Mouse (Mus musculus): ENCODE measurements around the gene Atp5d. TPM values are rescaled to one million over a fixed set of nuclear protein-coding genes. Genes with fewer than 3 reads are reported as not detected.

The Atp5d gene
- 217 and 226 TPM in 2 replicates for total RNA-seq (2012; rRNA removed)

DNA sequence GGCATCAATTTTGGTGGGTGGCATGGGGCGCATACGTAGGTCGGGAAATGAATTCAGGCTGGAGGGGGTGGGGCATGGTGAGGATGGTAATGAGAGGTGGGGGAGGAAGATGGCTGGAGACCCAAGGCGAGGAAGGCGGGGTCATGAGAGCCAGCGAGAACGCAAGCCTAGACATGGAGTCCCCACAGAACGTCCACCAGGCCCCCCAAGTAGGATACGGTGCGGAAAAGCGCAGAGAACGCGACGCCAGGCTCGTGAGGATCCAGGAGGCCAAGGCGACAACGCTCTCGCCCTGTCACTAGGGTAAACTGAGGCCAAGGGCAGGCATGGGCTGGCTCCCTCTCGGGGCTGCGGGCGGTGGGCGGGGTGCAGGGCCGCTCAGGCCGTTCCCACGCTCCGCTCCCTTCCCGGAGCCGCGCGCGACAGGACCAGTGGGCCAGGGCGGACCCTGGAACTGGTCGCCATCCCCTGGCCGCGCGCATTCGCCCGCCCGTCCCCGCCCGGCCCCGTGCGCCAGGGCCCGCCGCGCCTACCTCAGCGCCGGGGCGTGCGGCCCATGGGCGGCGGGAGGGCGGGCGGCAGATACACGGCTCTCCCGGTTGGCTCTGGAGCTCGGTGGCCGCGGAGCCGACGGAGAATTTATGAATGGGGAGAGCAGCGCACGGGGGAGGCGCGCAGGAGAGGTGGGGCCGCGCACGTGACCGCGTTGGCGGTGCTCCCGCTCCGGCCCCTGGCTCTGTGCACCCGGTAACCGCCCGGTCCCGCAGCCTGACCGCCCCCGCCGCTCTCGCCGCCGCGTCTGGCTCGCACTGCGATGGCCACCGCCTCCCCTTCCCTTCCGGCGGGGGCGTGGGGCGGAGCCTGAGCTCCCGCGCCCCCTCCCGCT, at the start of gene Atp5d:
TSS of gene Atp5d (plus strand) at position 80 of the 886 bp plus-strand sequence.
- Histone ChIP-seq H3K9ac (ENCODE audit: insufficient read depth, low read depth, low read length, poor library complexity, severe bottlenecking) (peak within 1 kb of the TSS; percentile 83), H3K4me3 (ENCODE audit: insufficient read depth in 1 of 2, low read depth in 1 of 2, low read length in 2 of 2, poor library complexity in 1 of 2, severe bottlenecking in 1 of 2) (peak within 1 kb of the TSS; percentile 71 to 97), H3K4me1 (ENCODE audit: control insufficient read depth in 2 of 2, insufficient read depth in 2 of 2, low read length in 2 of 2, poor library complexity in 1 of 2) (peaks cover 5 to 15% of the 10 kb centered on the region in 2 experiments; a peak in 3 of 4 replicates), H3K27ac (ENCODE audit: insufficient read depth, low read depth, low read length, poor library complexity, severe bottlenecking) (peak within 1 kb of the TSS; percentile 64), H3K36me3 (ENCODE audit: control insufficient read depth, insufficient read depth, low read length, poor library complexity, severe bottlenecking) (peaks cover 23% of the 10 kb centered on the region), H3K9me3 (ENCODE audit: control insufficient read depth, insufficient read depth, low read depth, low read length) (no peaks in the 10 kb centered on the region)
- DNase-seq (ENCODE audit: low read depth, low spot score) = no peak
- 0 out of 2 replicates have a peak, but pooled peaks have one; percentile 17 for TF ChIP-seq HCFC1 (IDR thresholded peaks at IDR 0.05; ENCODE audit: borderline replicate concordance, insufficient read depth, low read length)
- no peak for TF ChIP-seq ZNF384 (IDR thresholded peaks at IDR 0.05; ENCODE audit: low read depth, low read length)
- no peak for TF ChIP-seq MAFK (IDR thresholded peaks at IDR 0.05; ENCODE audit: insufficient read depth, low read depth, low read length)
- TF ChIP-seq CHD2 (IDR thresholded peaks at IDR 0.05; ENCODE audit: low read depth, low read length) = no peak
- no peak for TF ChIP-seq ZC3H11A (IDR thresholded peaks at IDR 0.05; ENCODE audit: borderline replicate concordance, low read depth, low read length)
- in situ Hi-C loops (cut with MboI; ENCODE audit: low sequenced_read_pairs in 2 of 2, unreplicated experiment in 2 of 2) = no loop called here

DNA sequence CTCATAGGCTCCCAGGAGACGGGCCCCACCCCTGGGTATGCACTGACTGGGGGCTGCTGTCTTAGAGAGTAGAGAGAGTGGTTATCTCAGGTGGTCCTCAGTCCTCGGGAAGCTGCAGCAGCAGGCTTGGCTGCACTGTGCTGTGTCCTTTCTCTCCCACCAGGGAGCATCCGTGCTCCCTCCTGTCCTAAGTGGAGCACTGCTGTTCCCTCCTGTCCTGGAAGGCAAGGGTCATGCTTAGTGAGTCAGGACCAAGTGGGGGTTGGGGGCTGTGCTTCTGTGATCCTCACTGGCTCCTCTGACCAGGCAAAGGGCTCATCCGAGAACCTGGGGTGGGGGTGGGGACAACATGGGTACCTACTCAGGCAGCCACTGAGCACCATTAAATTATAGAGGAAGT, 49.3 kb upstream of the Atp5d start:
- Histone ChIP-seq H3K9me3 (ENCODE audit: control insufficient read depth, insufficient read depth, low read depth, low read length) (no peaks in the 10 kb centered on the region), H3K9ac (ENCODE audit: insufficient read depth, low read depth, low read length, poor library complexity, severe bottlenecking) (no peak overlapping the region), H3K4me1 (ENCODE audit: control insufficient read depth in 2 of 2, insufficient read depth in 2 of 2, low read length in 2 of 2, poor library complexity in 1 of 2) (peaks cover 0 to 4% of the 10 kb centered on the region in 2 experiments; a peak in 1 of 4 replicates)

DNA sequence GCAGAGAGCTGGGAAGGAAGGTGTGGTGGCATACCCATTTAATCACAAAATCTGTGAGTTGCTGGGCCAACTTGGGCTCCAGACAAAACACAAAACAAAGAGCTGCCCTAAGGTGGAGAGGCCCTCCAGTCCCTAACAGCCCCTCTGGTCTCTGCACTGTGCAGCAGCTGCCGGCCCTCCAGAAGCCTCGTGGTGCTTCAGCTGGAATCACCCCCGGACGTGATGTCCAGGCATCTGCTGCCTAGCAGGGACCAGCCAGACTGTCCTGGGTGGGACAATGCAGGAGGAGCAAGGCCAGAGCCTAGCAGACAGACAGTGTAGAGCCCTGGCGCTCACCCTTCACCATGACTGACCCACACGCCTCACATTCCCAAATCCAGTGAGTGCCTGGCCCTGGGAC, 46.9 kb upstream of the Atp5d start:
- TF ChIP-seq ZC3H11A (IDR thresholded peaks at IDR 0.05; ENCODE audit: borderline replicate concordance, low read depth, low read length) = no peak
- TF ChIP-seq MAFK (IDR thresholded peaks at IDR 0.05; ENCODE audit: insufficient read depth, low read depth, low read length) = no peak
- Histone ChIP-seq H3K36me3 (ENCODE audit: control insufficient read depth, insufficient read depth, low read length, poor library complexity, severe bottlenecking) (peaks cover 3% of the 10 kb centered on the region; the same call in 1 of the 2 replicates), H3K4me3 (ENCODE audit: insufficient read depth in 1 of 2, low read depth in 1 of 2, low read length in 2 of 2, poor library complexity in 1 of 2, severe bottlenecking in 1 of 2) (no peak overlapping the region), H3K4me1 (ENCODE audit: control insufficient read depth in 2 of 2, insufficient read depth in 2 of 2, low read length in 2 of 2, poor library complexity in 1 of 2) (peaks cover 1 to 6% of the 10 kb centered on the region in 2 experiments; a peak in 1 of 4 replicates), H3K9ac (ENCODE audit: insufficient read depth, low read depth, low read length, poor library complexity, severe bottlenecking) (no peak overlapping the region), H3K9me3 (ENCODE audit: control insufficient read depth, insufficient read depth, low read depth, low read length) (no peaks in the 10 kb centered on the region), H3K27ac (ENCODE audit: insufficient read depth, low read depth, low read length, poor library complexity, severe bottlenecking) (no peak overlapping the region)
- DNase-seq (ENCODE audit: low read depth, low spot score) = no peak
- in situ Hi-C loops (cut with MboI; ENCODE audit: low sequenced_read_pairs in 2 of 2, unreplicated experiment in 2 of 2) = no loop called here

More for the DNA sequence above, 49.3 kb upstream of the Atp5d start:
- Histone ChIP-seq H3K4me3 (ENCODE audit: insufficient read depth in 1 of 2, low read depth in 1 of 2, low read length in 2 of 2, poor library complexity in 1 of 2, severe bottlenecking in 1 of 2) (no peak overlapping the region), H3K36me3 (ENCODE audit: control insufficient read depth, insufficient read depth, low read length, poor library complexity, severe bottlenecking) (peaks cover 3% of the 10 kb centered on the region; the same call in 1 of the 2 replicates), H3K27ac (ENCODE audit: insufficient read depth, low read depth, low read length, poor library complexity, severe bottlenecking) (no peak overlapping the region)
- in situ Hi-C loops (cut with MboI; ENCODE audit: low sequenced_read_pairs in 2 of 2, unreplicated experiment in 2 of 2) = no loop called here
- no peak for DNase-seq (ENCODE audit: low read depth, low spot score)
- TF ChIP-seq MAFK (IDR thresholded peaks at IDR 0.05; ENCODE audit: insufficient read depth, low read depth, low read length) (no peak), HCFC1 (IDR thresholded peaks at IDR 0.05; ENCODE audit: borderline replicate concordance, insufficient read depth, low read length) (no peak), CHD2 (IDR thresholded peaks at IDR 0.05; ENCODE audit: low read depth, low read length) (no peak), ZC3H11A (IDR thresholded peaks at IDR 0.05; ENCODE audit: borderline replicate concordance, low read depth, low read length) (no peak), ZNF384 (IDR thresholded peaks at IDR 0.05; ENCODE audit: low read depth, low read length) (no peak)

- peaks cover 1 to 15% of the 10 kb centered on the region in 2 experiments; a peak in 1 of 4 replicates for H3K4me1 ChIP-seq (ENCODE audit: control insufficient read depth in 2 of 2, insufficient read depth in 2 of 2, low read length in 2 of 2, poor library complexity in 1 of 2)
- TF ChIP-seq CHD2 (IDR thresholded peaks at IDR 0.05; ENCODE audit: low read depth, low read length) (no peak), MAFK (IDR thresholded peaks at IDR 0.05; ENCODE audit: insufficient read depth, low read depth, low read length) (no peak)
- H3K27ac ChIP-seq (ENCODE audit: insufficient read depth, low read depth, low read length, poor library complexity, severe bottlenecking) = no peak overlapping the region
- H3K9ac ChIP-seq (ENCODE audit: insufficient read depth, low read depth, low read length, poor library complexity, severe bottlenecking) = no peak overlapping the region
- in situ Hi-C loops (cut with MboI; ENCODE audit: low sequenced_read_pairs in 2 of 2, unreplicated experiment in 2 of 2) = no loop called here
- no peak overlapping the region for H3K4me3 ChIP-seq (ENCODE audit: insufficient read depth in 1 of 2, low read depth in 1 of 2, low read length in 2 of 2, poor library complexity in 1 of 2, severe bottlenecking in 1 of 2)
- H3K9me3 ChIP-seq (ENCODE audit: control insufficient read depth, insufficient read depth, low read depth, low read length) = no peaks in the 10 kb centered on the region
- DNase-seq (ENCODE audit: low read depth, low spot score) = no peak
- peaks cover 3% of the 10 kb centered on the region; the same call in 1 of the 2 replicates for H3K36me3 ChIP-seq (ENCODE audit: control insufficient read depth, insufficient read depth, low read length, poor library complexity, severe bottlenecking)
Measured at GRCm38 (mm10) chr10:80092690-80093089, 45.7 kb upstream of the Atp5d start.
